Mouse (Mus musculus) intestine, embryonic 16.5 days (tissue): ENCODE measurements around the gene Tagln2. TPM values are rescaled to one million over a fixed set of nuclear protein-coding genes. Genes with fewer than 3 reads are reported as not detected.

ENCODE experiments used
- ATAC-seq: fragments of 200-750 bp; cut with Nextera tagmentation; 2 replicates; pipeline ENCODE4 v1.8.0; 2017; ENCODE audit warnings: moderate TSS enrichment, moderate library complexity
- H3K27ac ChIP-seq: fragments of 300-500 bp; sonication (generic); 2 replicates; pipeline ENCODE4 v1.5.1; 2014; ENCODE audit warnings: mild to moderate bottlenecking, low read length
- H3K27me3 ChIP-seq: fragments of 300-500 bp; sonication (generic); replicated peaks from 2 replicates; pipeline ENCODE4 v1.6.1; 2014; ENCODE audit warnings: low read length, control low read depth, mixed read lengths; ENCODE audit not compliant: control insufficient read depth, insufficient read depth
- H3K36me3 ChIP-seq: fragments of 300-500 bp; sonication (generic); 2 replicates; pipeline ENCODE4 v1.6.1; 2014; ENCODE audit warnings: low read length, control low read depth; ENCODE audit not compliant: control insufficient read depth, insufficient read depth
- H3K4me1 ChIP-seq: fragments of 300-500 bp; sonication (generic); 2 replicates; pipeline ENCODE4 v1.6.1; 2014; ENCODE audit warnings: low read length, control low read depth, mixed read lengths; ENCODE audit not compliant: control insufficient read depth, insufficient read depth
- H3K4me2 ChIP-seq: fragments of 300-500 bp; sonication (generic); 2 replicates; pipeline ENCODE4 v1.6.1; 2014; ENCODE audit warnings: low read depth, low read length, control low read depth
- H3K4me3 ChIP-seq: fragments of 300-500 bp; sonication (generic); 2 replicates; pipeline ENCODE4 v1.5.1; 2014; ENCODE audit warnings: mild to moderate bottlenecking, low read length
- H3K9ac ChIP-seq: fragments of 300-500 bp; sonication (generic); 2 replicates; pipeline ENCODE4 v1.6.1; 2014; ENCODE audit warnings: low read depth, low read length
- H3K9me3 ChIP-seq: fragments of 300-500 bp; sonication (generic); 2 replicates; pipeline ENCODE4 v1.6.1; 2016; ENCODE audit warnings: low read length, control low read depth; ENCODE audit not compliant: control insufficient read depth
- WGBS: fragments of 180-500 bp; shearing (Covaris S2); extraction: QIAGEN DNeasy Blood & Tissue Kit; methylation state at CpG from one replicate; pipeline ENCODE4 v1.1.7; 2014; 5-methylcytosine and 5-hydroxymethylcytosine counted together
- polyA plus RNA-seq: library from polyadenylated mRNA; unstranded; fragments of >200 nt; fragmentation: Nextera tagmentation; extraction: Ambion mirVana; gene quantifications from 2 replicates; pipeline ENCODE4 v1.2.1, GENCODE M21; 2015

Gene Tagln2
- polyA plus RNA-seq, 1 experiment from 2014 or later = 470 TPM

GRCm38 (mm10) chr1:172478020-172478419, 21.8 kb upstream of the Tagln2 start:
- peaks cover 8% of the 10 kb centered on the region for H3K4me1 ChIP-seq
- ATAC-seq = no peak
- H3K27me3 ChIP-seq = no peaks in the 10 kb centered on the region
- H3K4me2 ChIP-seq = no peak overlapping the region
- 81% methylated on average over 5 of the region's 5 CpGs for WGBS
- H3K27ac ChIP-seq = no peak overlapping the region
- H3K36me3 ChIP-seq = no peaks in the 10 kb centered on the region
- no peak overlapping the region for H3K4me3 ChIP-seq
- no peaks in the 10 kb centered on the region for H3K9me3 ChIP-seq
- H3K9ac ChIP-seq = no peak overlapping the region

- Histone ChIP-seq H3K9ac (no peak overlapping the region), H3K27ac (no peak overlapping the region), H3K4me1 (peaks cover 22% of the 10 kb centered on the region), H3K36me3 (no peaks in the 10 kb centered on the region), H3K27me3 (no peaks in the 10 kb centered on the region), H3K9me3 (no peaks in the 10 kb centered on the region), H3K4me2 (no peak overlapping the region), H3K4me3 (no peak overlapping the region)
- WGBS = 92% methylated on average over 4 of the region's 4 CpGs
- ATAC-seq = no peak
Measured at GRCm38 (mm10) chr1:172480376-172480775, 19.5 kb upstream of the Tagln2 start.

- peaks cover 27% of the 10 kb centered on the region for H3K4me1 ChIP-seq
- H3K27me3 ChIP-seq = no peaks in the 10 kb centered on the region
- peak overlapping the region; percentile 73 for H3K4me2 ChIP-seq
- peak overlapping the region; percentile 84 for H3K27ac ChIP-seq
- 13% methylated on average over 13 of the region's 13 CpGs for WGBS
- no peak; the same call in 1 of the 2 replicates for ATAC-seq
- H3K36me3 ChIP-seq = no peaks in the 10 kb centered on the region
- peak overlapping the region; percentile 63 for H3K4me3 ChIP-seq
- H3K9me3 ChIP-seq = no peaks in the 10 kb centered on the region
- H3K9ac ChIP-seq = peak overlapping the region; percentile 70
Measured at GRCm38 (mm10) chr1:172481111-172481510, 18.7 kb upstream of the Tagln2 start.

GRCm38 (mm10) chr1:172481540-172482280, 18.1 kb upstream of the Tagln2 start, which contains the start of gene Igsf9:
TSS of gene Igsf9 (plus strand) at chr1:172481788.
- Histone ChIP-seq H3K4me1 (peaks cover 31% of the 10 kb centered on the region), H3K36me3 (no peaks in the 10 kb centered on the region), H3K4me2 (peak within 1 kb of the TSS; percentile 73), H3K4me3 (peak within 1 kb of the TSS; percentile 63), H3K27ac (peak within 1 kb of the TSS; percentile 84), H3K9ac (peak within 1 kb of the TSS; percentile 70), H3K9me3 (no peaks in the 10 kb centered on the region), H3K27me3 (no peaks in the 10 kb centered on the region)
- peak; percentile 94 for ATAC-seq
- under 1% methylated on average over 38 of the region's 38 CpGs for WGBS

GRCm38 (mm10) chr1:172482518-172483360, 17.1 kb upstream of the Tagln2 start:
- Histone ChIP-seq H3K9ac (peak overlapping the region; percentile 70), H3K4me2 (peak overlapping the region; percentile 73), H3K27me3 (no peaks in the 10 kb centered on the region), H3K27ac (peak overlapping the region; percentile 84), H3K4me3 (peak overlapping the region; percentile 63), H3K4me1 (peaks cover 37% of the 10 kb centered on the region), H3K36me3 (no peaks in the 10 kb centered on the region), H3K9me3 (no peaks in the 10 kb centered on the region)
- peak; percentile 51 for ATAC-seq
- 6% methylated on average over 12 of the region's 12 CpGs for WGBS

GRCm38 (mm10) chr1:172483361-172483660, 16.5 kb upstream of the Tagln2 start:
- Histone ChIP-seq H3K4me2 (peak overlapping the region; percentile 73), H3K9me3 (no peaks in the 10 kb centered on the region), H3K27me3 (no peaks in the 10 kb centered on the region), H3K4me1 (peaks cover 43% of the 10 kb centered on the region), H3K9ac (peak overlapping the region; percentile 70), H3K36me3 (no peaks in the 10 kb centered on the region), H3K4me3 (peak overlapping the region; percentile 63), H3K27ac (peak overlapping the region; percentile 84; the same call in 1 of the 2 replicates)
- WGBS = 29% methylated on average over 4 of the region's 4 CpGs
- no peak for ATAC-seq

- peaks cover 47% of the 10 kb centered on the region for H3K4me1 ChIP-seq
- ATAC-seq = no peak
- no peak overlapping the region for H3K27ac ChIP-seq
- WGBS = 45% methylated on average over 11 of the region's 11 CpGs
- H3K4me2 ChIP-seq = peak overlapping the region; percentile 73
- no peaks in the 10 kb centered on the region for H3K9me3 ChIP-seq
- H3K4me3 ChIP-seq = peak overlapping the region; percentile 63
- H3K27me3 ChIP-seq = no peaks in the 10 kb centered on the region
- peak overlapping the region; percentile 70 for H3K9ac ChIP-seq
- H3K36me3 ChIP-seq = no peaks in the 10 kb centered on the region
Measured at GRCm38 (mm10) chr1:172484236-172484635, 15.6 kb upstream of the Tagln2 start.

- H3K4me3 ChIP-seq = peak overlapping the region; percentile 63
- H3K9me3 ChIP-seq = no peaks in the 10 kb centered on the region
- H3K9ac ChIP-seq = peak overlapping the region; percentile 70
- 57% methylated on average over 13 of the region's 13 CpGs for WGBS
- ATAC-seq = no peak
- no peaks in the 10 kb centered on the region for H3K36me3 ChIP-seq
- no peaks in the 10 kb centered on the region for H3K27me3 ChIP-seq
- H3K4me1 ChIP-seq = peaks cover 47% of the 10 kb centered on the region
- H3K27ac ChIP-seq = no peak overlapping the region
- peak overlapping the region; percentile 73 for H3K4me2 ChIP-seq
Measured at GRCm38 (mm10) chr1:172484671-172485070, 15.2 kb upstream of the Tagln2 start.

- H3K4me2 ChIP-seq = peak overlapping the region; percentile 73
- no peaks in the 10 kb centered on the region for H3K27me3 ChIP-seq
- WGBS = 42% methylated on average over 6 of the region's 6 CpGs
- ATAC-seq = no peak
- H3K4me3 ChIP-seq = peak overlapping the region; percentile 63
- peaks cover 52% of the 10 kb centered on the region for H3K4me1 ChIP-seq
- H3K36me3 ChIP-seq = no peaks in the 10 kb centered on the region
- H3K9ac ChIP-seq = peak overlapping the region; percentile 17; the same call in 1 of the 2 replicates
- H3K9me3 ChIP-seq = no peaks in the 10 kb centered on the region
- 0 out of 2 replicates have a peak overlapping the region, but pooled peaks have one; percentile 27 for H3K27ac ChIP-seq
Measured at GRCm38 (mm10) chr1:172485821-172486220, 14.0 kb upstream of the Tagln2 start.
